Mouse (Mus musculus) lung, adult 18-20 months (tissue): ENCODE measurements at regions not wholly inside any gene's neighbourhood (a gene's known extent, or its start where the extent isn't known, plus 50 kb on each side); places are given as distances from the start of the nearest gene placed in this dataset.
"Not testable (repeated sequence)": the region's sequence is repeated elsewhere in the genome, so short reads cannot be mapped to it uniquely, and the experiment has no call there.

Source experiments
- DNase-seq, 2 experiments: peaks; one replicate each; pipeline ENCODE4 v3.0.0; 2022; ENCODE audit warnings: mixed read lengths in 2 of 2

DNA sequence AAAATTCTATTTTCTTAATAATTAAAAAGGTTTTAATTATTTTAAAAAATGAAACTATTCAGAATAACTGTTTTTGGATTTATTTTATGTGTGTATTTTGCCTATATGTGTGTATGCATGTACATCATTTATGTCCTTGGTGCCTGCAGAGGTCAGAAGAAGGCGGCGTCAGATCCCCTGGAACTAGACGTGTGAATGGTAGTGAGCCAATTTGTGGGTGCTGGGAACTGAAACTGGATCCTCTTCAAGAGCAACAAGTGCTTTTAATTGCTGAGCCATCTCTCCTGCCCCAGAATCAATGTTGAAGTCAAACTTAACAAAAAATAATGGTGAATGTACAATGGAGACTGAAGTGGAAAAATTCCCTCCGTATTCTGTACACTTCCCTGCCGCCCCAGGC, 151.9 kb upstream of the Unc93a2 start:
- no peak for DNase-seq

DNA sequence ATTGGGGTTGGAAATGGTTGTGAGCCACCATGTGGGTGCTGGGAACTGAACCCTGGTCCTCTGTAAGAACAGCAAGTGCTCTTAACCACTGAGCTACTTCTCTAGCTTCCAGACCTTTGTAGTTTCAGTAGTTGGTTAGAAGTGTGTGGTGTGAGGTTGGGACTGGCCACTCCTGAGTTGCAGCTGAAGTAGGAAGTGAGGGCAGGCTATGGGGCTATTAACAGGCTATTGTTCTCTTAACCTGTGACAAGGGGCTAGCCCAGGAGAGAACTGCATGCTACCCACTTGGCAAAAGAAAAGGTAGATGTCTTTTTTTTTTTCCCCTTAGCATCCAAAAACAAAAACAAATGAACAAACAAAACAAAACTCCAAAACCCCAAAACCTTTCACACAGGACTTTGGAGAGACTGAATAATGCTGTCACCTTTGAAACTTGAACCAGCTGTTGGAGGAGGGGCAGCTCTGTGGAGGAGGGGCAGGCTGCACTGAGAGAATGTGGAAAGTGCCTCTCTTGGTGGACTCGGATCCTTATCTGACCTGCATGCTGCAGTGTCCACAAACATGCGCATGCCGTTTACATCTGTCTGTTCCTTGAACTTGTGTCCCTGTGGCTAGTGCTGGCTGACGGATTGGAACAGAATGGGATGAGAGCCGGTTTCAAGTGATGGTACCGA, 149.3 kb upstream of the Unc93a2 start:
- no peak for DNase-seq

- no peak for DNase-seq
Observed at GRCm38 (mm10) chr17:7533552-7533951, 148.3 kb upstream of the Unc93a2 start.

- DNase-seq, result no peak
Observed at GRCm38 (mm10) chr17:7532618-7533017, 147.4 kb upstream of the Unc93a2 start.

DNA sequence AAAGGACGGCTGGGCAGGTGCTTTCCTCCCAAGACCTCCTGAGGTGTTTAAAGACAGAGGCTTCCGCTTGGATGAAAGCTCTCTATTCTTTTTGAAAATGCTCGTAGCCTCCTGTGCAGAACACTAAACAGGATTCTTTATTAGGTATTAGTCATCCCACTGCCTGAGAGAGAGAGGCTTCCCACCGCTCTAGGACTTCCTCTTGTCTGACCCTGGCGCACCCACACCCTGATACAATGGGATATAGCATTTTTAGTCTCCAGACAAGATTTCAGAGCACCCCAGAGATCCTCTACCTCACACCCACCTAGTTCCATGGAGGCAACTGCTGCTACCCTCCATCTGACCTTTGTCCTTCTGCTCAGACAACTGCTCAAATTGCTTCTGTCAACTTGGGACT, 144.0 kb upstream of the Unc93a2 start:
- DNase-seq, result no peak

DNA sequence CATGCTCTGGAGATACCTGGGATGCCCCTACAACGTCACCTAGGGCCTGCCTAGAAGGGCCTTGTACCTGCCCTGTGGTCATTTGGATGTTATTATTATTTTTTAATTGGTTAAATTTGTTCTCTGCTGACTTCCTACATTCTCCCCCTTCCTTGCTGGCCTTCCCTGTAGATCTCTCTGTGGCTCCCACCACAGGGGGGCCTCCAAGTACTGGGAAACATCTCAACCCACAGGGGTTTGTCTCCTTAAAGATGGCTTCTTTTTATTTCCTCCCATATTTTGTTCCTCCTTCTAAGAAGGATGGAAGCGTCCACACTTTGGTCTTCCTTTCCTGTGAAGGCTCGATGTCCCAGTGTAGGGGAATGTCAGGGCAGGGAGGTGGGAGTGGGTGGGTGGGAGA, 142.4 kb upstream of the Unc93a2 start:
- DNase-seq, result no peak

DNA sequence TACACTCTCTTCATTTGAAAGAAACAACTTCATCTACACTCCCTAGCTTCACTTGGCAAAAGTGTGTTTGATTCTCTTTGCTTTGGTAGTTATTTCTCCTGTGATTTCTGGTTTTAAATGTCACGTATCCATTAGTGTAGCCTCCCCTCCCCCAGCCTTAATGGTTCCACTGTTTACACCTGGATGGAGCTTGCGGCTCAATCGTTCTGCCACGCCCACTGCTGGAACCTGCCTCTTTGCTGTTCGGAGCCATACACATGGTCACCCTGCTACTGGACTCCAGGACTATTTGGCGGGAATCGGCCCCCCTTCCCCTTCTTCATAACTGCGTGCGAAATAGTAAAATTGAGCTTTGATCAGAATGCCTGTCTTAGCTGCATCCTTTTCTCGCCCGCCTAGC, 139.2 kb upstream of the Unc93a2 start:
- DNase-seq, result not testable (repeated sequence)

GRCm38 (mm10) chr17:7521127-7521526, 135.9 kb upstream of the Unc93a2 start:
- no peak for DNase-seq
